Mouse (Mus musculus) E14TG2a.4 (cell line): ENCODE measurements around the gene Fars2.

Source experiments
- H3K27me3 ChIP-seq: 2 replicates; pipeline ENCODE4 v1.6.1; 2014; ENCODE audit warnings: low read length, control low read depth; ENCODE audit not compliant: insufficient read depth
- H3K36me3 ChIP-seq: 2 replicates; pipeline ENCODE4 v1.6.1; 2014; ENCODE audit warnings: low read length, control low read depth; ENCODE audit not compliant: insufficient read depth
- H3K4me1 ChIP-seq: replicated peaks from 2 replicates; pipeline ENCODE4 v1.6.1; 2014; ENCODE audit warnings: low read depth, low read length, control low read depth
- H3K4me3 ChIP-seq: replicated peaks from 2 replicates; pipeline ENCODE4 v1.5.1; 2014; ENCODE audit warnings: mild to moderate bottlenecking, low read length
- H3K9me3 ChIP-seq: 2 replicates; pipeline ENCODE4 v1.6.1; 2014; ENCODE audit warnings: low read length, control low read depth
- CTCF ChIP-seq: conservative IDR thresholded peaks from 2 replicates; pipeline ENCODE4 v1.5.1; 2014; ENCODE audit warnings: low read length
- NANOG ChIP-seq: IDR thresholded peaks from 2 replicates; pipeline ENCODE4 v1.6.1; 2014; ENCODE audit warnings: borderline replicate concordance, low read length, mixed read lengths
- POU5F1 ChIP-seq: IDR thresholded peaks from 2 replicates; pipeline ENCODE4 v1.6.1; 2014; ENCODE audit warnings: low read length, borderline replicate concordance

The Fars2 gene

DNA sequence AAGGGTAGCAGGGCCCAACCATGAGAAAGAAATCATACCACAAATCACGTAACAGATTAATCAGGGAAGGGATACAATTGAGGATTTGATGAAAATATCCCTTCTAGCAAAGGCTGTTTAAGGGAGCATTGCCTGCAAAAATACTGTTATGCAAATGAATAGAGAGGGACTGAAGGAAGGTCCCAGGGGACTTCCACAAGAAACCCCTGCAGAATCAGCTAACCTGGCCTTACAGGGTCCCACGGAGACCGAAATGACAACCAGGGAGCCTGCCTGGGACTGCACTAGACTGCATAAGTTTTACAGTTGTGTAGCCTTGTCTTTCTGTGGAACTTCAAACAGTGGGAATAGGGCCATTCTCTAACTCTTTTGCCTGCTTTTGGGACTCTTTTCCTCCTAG, 98.8 kb downstream of the Fars2 start:
- no peak overlapping the region for H3K4me3 ChIP-seq
- H3K4me1 ChIP-seq: peaks cover 8% of the 10 kb centered on the region
- H3K27me3 ChIP-seq: no peaks in the 10 kb centered on the region
- TF ChIP-seq NANOG (no peak), CTCF (no peak), POU5F1 (no peak)
- no peaks in the 10 kb centered on the region for H3K36me3 ChIP-seq
- H3K9me3 ChIP-seq: no peaks in the 10 kb centered on the region

DNA sequence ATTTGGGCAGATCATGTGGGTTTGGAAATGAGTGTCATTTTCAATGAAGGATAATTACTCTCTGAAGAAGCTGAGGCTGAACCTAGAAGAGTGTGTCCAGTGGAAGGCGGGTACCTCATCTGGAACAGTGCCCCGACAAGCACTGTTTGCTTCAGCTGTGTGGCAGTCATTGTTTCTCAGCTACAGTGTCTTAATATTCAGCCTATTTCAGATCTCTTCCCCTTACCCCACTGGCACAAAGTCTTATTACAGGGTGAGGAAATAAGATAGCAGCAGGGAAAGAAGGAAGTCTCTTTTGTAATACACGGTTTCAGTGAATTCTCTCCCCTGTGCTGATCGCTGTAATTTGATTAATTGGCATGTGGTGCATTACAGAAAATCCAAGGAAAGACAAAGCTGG, 101.1 kb downstream of the Fars2 start:
- no peak for TF ChIP-seq POU5F1
- no peak for TF ChIP-seq NANOG
- TF ChIP-seq CTCF: no peak
- H3K27me3 ChIP-seq: no peaks in the 10 kb centered on the region
- H3K9me3 ChIP-seq: no peaks in the 10 kb centered on the region
- H3K36me3 ChIP-seq: no peaks in the 10 kb centered on the region
- H3K4me1 ChIP-seq: peaks cover 8% of the 10 kb centered on the region
- no peak overlapping the region for H3K4me3 ChIP-seq

DNA sequence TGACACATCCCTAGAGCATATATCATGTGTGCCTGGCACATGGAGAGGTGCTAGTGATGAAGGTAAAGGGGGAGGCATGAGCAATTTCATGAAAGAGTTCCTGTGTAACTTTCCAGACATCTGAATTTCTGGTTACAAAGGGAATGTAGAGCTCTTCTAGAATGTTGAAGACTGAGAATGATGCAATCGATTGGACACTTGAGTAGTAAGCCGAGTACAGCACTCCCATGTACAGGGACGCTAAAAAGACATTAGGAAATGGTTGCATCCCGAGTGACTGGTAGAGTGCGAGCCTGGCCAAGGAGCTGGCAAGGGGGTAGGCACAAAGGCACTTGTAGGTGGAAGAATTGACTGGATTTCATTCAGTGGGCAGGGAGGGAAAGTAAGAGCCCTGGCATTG, 102.3 kb downstream of the Fars2 start:
- TF ChIP-seq POU5F1: no peak
- no peak for TF ChIP-seq CTCF
- no peak for TF ChIP-seq NANOG
- H3K4me1 ChIP-seq: peaks cover 8% of the 10 kb centered on the region
- no peaks in the 10 kb centered on the region for H3K9me3 ChIP-seq
- H3K27me3 ChIP-seq: no peaks in the 10 kb centered on the region
- H3K4me3 ChIP-seq: no peak overlapping the region
- no peaks in the 10 kb centered on the region for H3K36me3 ChIP-seq

DNA sequence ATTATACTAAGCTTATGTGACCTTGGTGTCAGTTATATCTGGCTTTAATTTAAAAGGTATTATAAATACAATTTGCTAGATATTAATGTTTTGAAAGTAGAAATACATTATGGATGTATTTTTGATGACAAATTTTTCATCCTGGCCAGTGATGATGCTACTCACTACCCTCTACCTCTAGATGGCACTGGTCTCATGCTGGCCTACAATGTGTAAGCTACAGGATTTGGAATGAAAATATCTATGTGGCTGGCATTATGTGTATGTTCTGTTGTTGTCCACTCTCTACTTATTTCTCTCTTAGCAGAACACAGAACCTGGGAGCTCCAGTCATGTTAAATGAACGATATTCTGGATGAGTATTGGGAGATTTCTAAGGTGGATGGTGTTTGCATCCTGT, 104.7 kb downstream of the Fars2 start:
- H3K36me3 ChIP-seq: no peaks in the 10 kb centered on the region
- peaks cover 8% of the 10 kb centered on the region for H3K4me1 ChIP-seq
- H3K4me3 ChIP-seq: no peak overlapping the region
- H3K27me3 ChIP-seq: no peaks in the 10 kb centered on the region
- TF ChIP-seq POU5F1: no peak
- no peak for TF ChIP-seq CTCF
- no peak for TF ChIP-seq NANOG
- H3K9me3 ChIP-seq: no peaks in the 10 kb centered on the region

DNA sequence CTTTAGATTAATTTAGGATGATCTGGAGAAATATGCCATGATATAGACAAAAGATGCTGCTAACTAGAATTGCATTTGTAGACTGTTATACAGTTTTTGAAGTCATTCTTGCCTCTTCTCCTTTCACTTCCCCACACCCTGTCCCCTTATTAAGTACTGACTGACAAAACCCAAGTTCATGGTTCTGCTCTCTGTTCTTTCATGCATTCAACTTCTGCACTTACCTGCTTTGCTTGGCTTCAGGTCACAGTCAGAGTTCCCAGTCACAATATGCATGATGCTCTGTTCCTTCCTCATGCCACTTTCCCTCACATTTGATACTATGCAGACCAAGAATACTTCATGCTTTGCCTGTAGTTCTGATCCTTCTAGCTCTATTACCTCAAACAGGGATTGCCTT, 105.5 kb downstream of the Fars2 start:
- H3K4me1 ChIP-seq: peaks cover 8% of the 10 kb centered on the region
- no peaks in the 10 kb centered on the region for H3K36me3 ChIP-seq
- no peak overlapping the region for H3K4me3 ChIP-seq
- no peaks in the 10 kb centered on the region for H3K9me3 ChIP-seq
- no peaks in the 10 kb centered on the region for H3K27me3 ChIP-seq
- TF ChIP-seq NANOG (no peak), POU5F1 (no peak), CTCF (no peak)

DNA sequence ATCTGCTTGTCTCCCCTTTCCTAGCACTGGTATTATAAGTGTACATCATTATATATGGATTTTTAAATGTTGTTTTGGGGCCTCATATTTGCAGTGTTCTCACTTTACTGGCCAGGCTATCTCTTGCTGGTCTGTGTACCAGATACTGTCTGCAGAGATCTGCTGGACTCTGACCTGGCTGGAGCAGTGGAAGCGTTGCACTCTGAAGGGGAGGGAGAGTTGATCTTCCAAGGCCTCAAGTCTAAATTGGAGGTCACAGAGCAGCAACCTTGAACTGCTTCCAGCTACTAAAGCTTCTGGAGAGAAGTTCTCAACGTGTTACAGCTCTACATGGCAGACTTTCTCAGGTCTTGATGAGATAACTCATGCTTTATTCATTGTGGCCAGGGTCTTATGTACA, 107.2 kb downstream of the Fars2 start:
- H3K4me1 ChIP-seq: peaks cover 8% of the 10 kb centered on the region
- H3K36me3 ChIP-seq: no peaks in the 10 kb centered on the region
- no peaks in the 10 kb centered on the region for H3K27me3 ChIP-seq
- TF ChIP-seq CTCF (no peak), NANOG (no peak), POU5F1 (no peak)
- H3K4me3 ChIP-seq: no peak overlapping the region
- no peaks in the 10 kb centered on the region for H3K9me3 ChIP-seq

DNA sequence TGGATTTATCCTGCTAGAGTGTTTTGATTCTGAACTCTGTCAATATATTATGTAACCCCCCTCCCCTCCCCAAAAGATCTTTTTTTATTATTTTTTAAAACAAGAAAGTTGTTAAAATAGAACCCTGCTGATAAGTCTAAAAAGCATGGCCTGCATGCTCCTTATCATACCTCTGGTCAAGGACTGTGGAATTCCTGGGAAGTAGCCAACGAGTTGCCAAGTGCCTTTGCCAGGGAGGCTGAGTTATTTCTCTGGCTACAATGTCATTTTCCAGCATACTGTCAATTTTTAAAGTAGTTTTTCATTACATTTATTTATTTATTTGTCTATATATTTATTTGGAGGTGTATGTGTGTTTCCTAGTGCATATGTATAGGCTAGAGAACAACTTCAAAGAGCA, 125.0 kb downstream of the Fars2 start:
- Histone ChIP-seq H3K27me3 (no peaks in the 10 kb centered on the region), H3K4me1 (no peaks in the 10 kb centered on the region), H3K9me3 (no peaks in the 10 kb centered on the region), H3K36me3 (no peaks in the 10 kb centered on the region), H3K4me3 (no peak overlapping the region)
- no peak for TF ChIP-seq POU5F1
- TF ChIP-seq CTCF: no peak
- TF ChIP-seq NANOG: no peak

DNA sequence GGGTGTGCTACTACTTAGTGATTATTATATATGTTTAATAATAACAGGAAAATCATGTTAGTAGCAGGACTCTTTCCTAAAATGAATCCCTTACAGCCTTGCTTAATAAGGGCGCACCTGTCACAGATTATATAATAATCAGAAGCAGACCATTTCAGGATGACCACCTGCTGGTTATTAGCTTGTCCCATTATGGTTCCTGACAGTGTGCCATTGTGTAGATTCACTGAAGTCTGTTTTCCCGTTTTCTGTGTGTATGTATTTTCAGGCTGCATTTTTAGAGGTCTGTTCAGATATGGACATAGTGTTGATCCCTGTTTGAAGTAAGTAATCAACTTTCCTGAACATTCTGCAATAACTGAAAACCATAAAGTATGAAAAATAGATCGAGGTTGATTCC, 136.7 kb downstream of the Fars2 start:
- Histone ChIP-seq H3K4me1 (no peaks in the 10 kb centered on the region), H3K4me3 (no peak overlapping the region), H3K27me3 (no peaks in the 10 kb centered on the region), H3K36me3 (no peaks in the 10 kb centered on the region), H3K9me3 (no peaks in the 10 kb centered on the region)
- TF ChIP-seq CTCF: no peak

DNA sequence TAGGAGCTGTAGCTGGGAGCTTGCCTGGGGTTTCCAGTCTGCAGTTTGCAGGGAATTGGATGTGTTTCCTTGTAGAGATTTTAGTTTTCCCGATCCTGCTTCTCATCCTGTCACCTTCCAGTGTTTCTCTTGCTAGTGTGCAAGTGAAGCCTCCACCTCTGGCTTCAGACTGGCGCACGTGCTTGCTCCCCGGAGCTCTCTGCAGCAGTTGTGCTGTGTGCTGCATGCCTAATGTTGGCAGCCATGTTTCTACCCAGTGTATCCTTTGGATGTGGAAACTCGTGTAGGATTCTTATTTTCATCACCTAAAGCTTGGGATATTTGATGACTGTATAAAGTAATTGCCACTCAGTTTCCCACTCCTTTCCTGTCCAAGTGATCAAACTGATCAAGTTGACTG, 140.0 kb downstream of the Fars2 start:
- TF ChIP-seq CTCF (no peak), POU5F1 (no peak), NANOG (no peak)
- H3K4me3 ChIP-seq: no peak overlapping the region
- H3K36me3 ChIP-seq: no peaks in the 10 kb centered on the region
- no peaks in the 10 kb centered on the region for H3K9me3 ChIP-seq
- no peaks in the 10 kb centered on the region for H3K27me3 ChIP-seq
- peaks cover 8% of the 10 kb centered on the region; the same call in 1 of the 2 replicates for H3K4me1 ChIP-seq
